In the genomic region with DNA sequence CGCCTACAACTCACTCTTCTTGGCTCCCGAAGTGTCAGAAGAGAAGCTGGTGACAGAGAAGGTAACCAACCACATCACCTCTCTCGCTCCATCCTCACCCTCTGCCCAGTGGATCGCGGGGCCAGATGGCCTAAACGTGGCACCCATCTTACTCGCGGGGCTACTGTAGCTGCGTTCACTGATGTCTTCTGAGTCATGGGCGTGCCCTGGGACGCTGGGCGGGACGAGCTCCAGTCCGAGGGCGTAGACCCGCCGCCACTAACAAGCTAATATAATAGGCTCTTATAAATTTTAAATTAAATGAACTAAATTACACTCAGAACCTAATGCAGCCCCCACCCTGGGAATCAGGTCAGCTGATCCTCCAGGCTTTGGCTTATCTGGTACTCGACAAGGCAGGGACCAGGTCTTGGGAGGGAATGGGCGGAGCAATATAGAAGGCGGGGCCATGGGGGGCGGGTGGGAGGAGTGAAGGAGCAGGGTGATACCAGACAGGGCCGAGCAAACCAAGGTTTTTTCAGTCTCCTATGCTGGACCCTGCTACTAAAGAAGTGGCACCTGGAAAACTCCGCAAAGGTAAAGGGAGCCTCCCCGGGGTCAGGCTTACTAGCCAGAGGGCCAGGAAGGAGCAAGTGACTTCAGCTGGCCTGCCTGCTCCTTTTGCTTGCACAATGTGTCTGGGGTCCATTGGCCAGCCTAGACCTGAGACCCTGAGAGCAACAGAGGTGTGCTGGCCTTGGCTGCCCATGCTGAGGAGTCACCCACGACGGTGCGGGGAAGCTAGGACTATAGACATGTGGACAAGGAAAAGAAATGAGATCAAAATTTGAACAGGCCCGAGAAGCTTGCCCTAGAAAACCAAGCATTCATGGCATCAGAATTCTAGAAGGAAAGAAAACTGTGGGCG, we compare ENCODE assay signal across 10 mouse cellular contexts. TPM values are rescaled to one million over a fixed set of nuclear protein-coding genes. Genes with fewer than 3 reads are reported as not detected.
A peak's percentile ranks its signal among the peaks of the same experiment; 100 is the strongest.
DNase-seq lines count a peak whose midpoint lies in the region; ATAC-seq and TF ChIP-seq lines count a peak whose summit lies in the region.
"Had no signal": no experiment of that assay in that cellular context is flagged by ENCODE, and none has a peak within 500 bp of the region (broad histone marks: within the 10 kb centered on the region; RNA-seq: fewer than 3 reads in every experiment).

No protein-coding gene starts in this region.

- H3K27me3 ChIP-seq in erythroblast, embryonic 14.5 days (ENCODE audit: control insufficient read depth): peaks cover 29% of the 10 kb centered on the region
- peaks cover 46% of the 10 kb centered on the region for H3K27me3 ChIP-seq in E14TG2a.4 (ENCODE audit: insufficient read depth, low read length)
- peaks cover 23% of the 10 kb centered on the region for H3K27me3 ChIP-seq in forebrain, embryonic 15.5 days
- peaks cover 36% of the 10 kb centered on the region for H3K27me3 ChIP-seq in liver, embryonic 15.5 days
- H3K27me3 ChIP-seq in cerebellum, adult 2 months (ENCODE audit: control insufficient read depth, insufficient read depth, low read length): no peaks in the 10 kb centered on the region

- peak; percentile 40 for DNase-seq in yolk sac, embryonic 10.5 days (ENCODE audit: low spot score)
- no peak for DNase-seq in frontal cortex, adult 2 months (ENCODE audit: extremely low spot score in 1 of 2, low spot score in 1 of 2)
- DNase-seq in cerebellum, adult 2 months: no peak

- TF ChIP-seq POLR2A in cerebellum, adult 2 months (IDR thresholded peaks at IDR 0.05; ENCODE audit: borderline replicate concordance, insufficient read depth, low read length): no peak

- peak overlapping the region; percentile 34 for H3K4me3 ChIP-seq in erythroblast, embryonic 14.5 days (replicated peaks)
- H3K4me3 ChIP-seq in E14TG2a.4 (replicated peaks; ENCODE audit: low read length): peak overlapping the region; percentile 75
- peak overlapping the region; percentile 28 for H3K4me3 ChIP-seq in forebrain, embryonic 15.5 days
- no peak overlapping the region for H3K4me3 ChIP-seq in liver, embryonic 15.5 days (replicated peaks)
- no peak overlapping the region for H3K4me3 ChIP-seq in cerebellum, adult 2 months (replicated peaks; ENCODE audit: insufficient read depth, low read depth, low read length)

- H3K4me1 ChIP-seq in erythroblast, embryonic 14.5 days (ENCODE audit: control insufficient read depth): peaks cover 5% of the 10 kb centered on the region
- H3K4me1 ChIP-seq in E14TG2a.4 (replicated peaks; ENCODE audit: low read depth, low read length): peaks cover 35% of the 10 kb centered on the region
- peaks cover 18% of the 10 kb centered on the region for H3K4me1 ChIP-seq in forebrain, embryonic 15.5 days
- H3K4me1 ChIP-seq in liver, embryonic 15.5 days (replicated peaks): peaks cover 8% of the 10 kb centered on the region; the same call in 1 of the 2 replicates
- H3K4me1 ChIP-seq in cerebellum, adult 2 months (ENCODE audit: control insufficient read depth, insufficient read depth, low read length): peaks cover 18% of the 10 kb centered on the region

- 9% methylated on average over 29 of the region's 29 CpGs for WGBS in forebrain, embryonic 15.5 days
- 7% methylated on average over 29 of the region's 29 CpGs for WGBS in liver, embryonic 15.5 days (ENCODE audit: insufficient replicate concordance)
- 48% methylated on average over 29 of the region's 29 CpGs for WGBS in cerebellum, adult 2 months

- peak overlapping the region; percentile 36 for H3K4me2 ChIP-seq in forebrain, embryonic 15.5 days (replicated peaks)
- peak overlapping the region; percentile 50 for H3K4me2 ChIP-seq in liver, embryonic 15.5 days

- no peak overlapping the region for H3K9ac ChIP-seq in forebrain, embryonic 15.5 days (replicated peaks)
- no peak overlapping the region for H3K9ac ChIP-seq in liver, embryonic 15.5 days

- no peak overlapping the region for H3K27ac ChIP-seq in forebrain, embryonic 15.5 days (replicated peaks)
- no peak overlapping the region for H3K27ac ChIP-seq in liver, embryonic 15.5 days (replicated peaks)
- H3K27ac ChIP-seq in cerebellum, adult 2 months (ENCODE audit: insufficient read depth, low read length): no peak overlapping the region
- H3K27ac ChIP-seq: macrophage had no signal

- no peaks in the 10 kb centered on the region for H3K9me3 ChIP-seq in erythroblast, embryonic 14.5 days (ENCODE audit: control insufficient read depth, low read length)
- no peaks in the 10 kb centered on the region for H3K9me3 ChIP-seq in E14TG2a.4 (ENCODE audit: low read length)
- no peaks in the 10 kb centered on the region for H3K9me3 ChIP-seq in forebrain, embryonic 15.5 days
- H3K9me3 ChIP-seq in liver, embryonic 15.5 days (replicated peaks): no peaks in the 10 kb centered on the region

- H3K36me3 ChIP-seq in erythroblast, embryonic 14.5 days (ENCODE audit: control insufficient read depth): no peaks in the 10 kb centered on the region
- H3K36me3 ChIP-seq in E14TG2a.4 (ENCODE audit: insufficient read depth, low read length): no peaks in the 10 kb centered on the region
- H3K36me3 ChIP-seq in forebrain, embryonic 15.5 days: no peaks in the 10 kb centered on the region
- no peaks in the 10 kb centered on the region for H3K36me3 ChIP-seq in liver, embryonic 15.5 days (replicated peaks)
- H3K36me3 ChIP-seq: G1E had no signal

- no peak for ATAC-seq in erythroblast, adult 5-6 weeks (replicated peaks; ENCODE audit: low FRiP score, poor library complexity, severe bottlenecking)
- ATAC-seq in forebrain, embryonic 15.5 days (replicated peaks): peak; percentile 31; the same call in 1 of the 2 replicates
- peak; percentile 65; the same call in 1 of the 2 replicates for ATAC-seq in liver, embryonic 15.5 days (ENCODE audit: insufficient read depth)

- no peak for TF ChIP-seq CTCF in E14TG2a.4 (conservative IDR thresholded peaks at IDR 0.05; ENCODE audit: low read length)
- no peak for TF ChIP-seq CTCF in cerebellum, adult 2 months (IDR thresholded peaks at IDR 0.05; ENCODE audit: borderline replicate concordance, insufficient read depth, low read depth, low read length)

RNA-seq across cellular contexts. Expression of a gene that starts 19.9 kb away (rescaled TPM):
- 0.01 TPM in 1 of 2 replicates, not detected in the other for polyA plus RNA-seq in erythroblast, embryonic 14.5 days (2012)
- total RNA-seq in erythroblast, adult 5-6 weeks (2015; ENCODE audit: low replicate concordance): not detected in 2 replicates
- not detected in 2 replicates for total RNA-seq in erythroblast, adult 5-6 weeks (2017; ENCODE audit: low replicate concordance)
- 4.9 and 5.1 TPM in 2 replicates for polyA plus RNA-seq in forebrain, embryonic 15.5 days (2015; fragmentation: Nextera tagmentation; extraction: Ambion mirVana)
- not detected in 2 replicates for polyA plus RNA-seq in liver, embryonic 15.5 days (2015; fragmentation: Nextera tagmentation; extraction: Ambion mirVana)
- polyA plus RNA-seq in frontal cortex, adult 2 months (2012; rRNA removed): 29.7 and 30.9 TPM in 2 replicates
- 139 and 160 TPM in 2 replicates for polyA plus RNA-seq in cerebellum, adult 2 months (2012; rRNA removed)
- polyA plus RNA-seq: G1E, macrophage had no signal

RNA-seq across cellular contexts. Expression of a gene that starts 29.2 kb away (rescaled TPM):
- polyA plus RNA-seq in erythroblast, embryonic 14.5 days (2012): not detected in 2 replicates
- total RNA-seq in erythroblast, adult 5-6 weeks (2015; ENCODE audit: low replicate concordance): not detected in 2 replicates
- total RNA-seq in erythroblast, adult 5-6 weeks (2017; ENCODE audit: low replicate concordance): not detected in 2 replicates
- not detected in 2 replicates for polyA plus RNA-seq in forebrain, embryonic 15.5 days (2015; fragmentation: Nextera tagmentation; extraction: Ambion mirVana)
- polyA plus RNA-seq in liver, embryonic 15.5 days (2015; fragmentation: Nextera tagmentation; extraction: Ambion mirVana): not detected in 2 replicates
- 0.18 TPM in 1 of 2 replicates, not detected in the other for polyA plus RNA-seq in frontal cortex, adult 2 months (2012; rRNA removed)
- 0.16 TPM in 1 of 2 replicates, not detected in the other for polyA plus RNA-seq in cerebellum, adult 2 months (2012; rRNA removed)
- total RNA-seq: G1E had no signal
- polyA plus RNA-seq: G1E, macrophage had no signal

Comparison
In these comparisons a context has a peak if more than half of its experiments do, and no peak if none do; other contexts are left out.
1. H3K4me3 ChIP-seq: peak in erythroblast, embryonic 14.5 days (single experiment), E14TG2a.4 (single experiment) and forebrain, embryonic 15.5 days (single experiment); none in liver, embryonic 15.5 days (single experiment) and cerebellum, adult 2 months (single experiment).